Mouse (Mus musculus): ENCODE data around the gene Trim2. TPM values are rescaled to one million over a fixed set of nuclear protein-coding genes. Genes with fewer than 3 reads are reported as not detected.
A peak's percentile ranks its signal among the peaks of the same experiment; 100 is the strongest.

The Trim2 gene
- total RNA-seq (2017) = 1.7 and 3.0 TPM in 2 replicates

DNA sequence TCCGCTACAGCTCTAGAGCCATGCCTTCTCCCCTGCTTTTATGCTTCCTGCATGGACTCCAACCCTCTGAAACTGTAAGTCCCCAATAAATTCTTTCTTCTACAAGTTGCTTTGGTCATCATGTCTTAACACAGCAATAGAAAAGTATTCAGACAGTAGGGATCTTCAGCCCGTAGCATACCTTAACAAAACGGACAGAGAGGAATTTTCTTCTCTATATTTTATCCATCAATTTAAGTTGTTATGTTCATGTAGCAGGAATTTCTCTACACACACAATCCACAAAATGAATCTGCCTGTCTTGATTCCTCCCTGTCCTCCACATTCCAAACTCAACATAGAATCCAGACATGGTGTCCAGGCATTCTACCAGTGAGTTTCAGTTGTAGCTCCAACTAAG, at the start of gene Trim2:
Gene Trim2, minus strand, starts transcription at position 101 of the 400 bp plus-strand sequence.
- no peak for ATAC-seq (replicated peaks; ENCODE audit: low read depth, poor library complexity, severe bottlenecking)

DNA sequence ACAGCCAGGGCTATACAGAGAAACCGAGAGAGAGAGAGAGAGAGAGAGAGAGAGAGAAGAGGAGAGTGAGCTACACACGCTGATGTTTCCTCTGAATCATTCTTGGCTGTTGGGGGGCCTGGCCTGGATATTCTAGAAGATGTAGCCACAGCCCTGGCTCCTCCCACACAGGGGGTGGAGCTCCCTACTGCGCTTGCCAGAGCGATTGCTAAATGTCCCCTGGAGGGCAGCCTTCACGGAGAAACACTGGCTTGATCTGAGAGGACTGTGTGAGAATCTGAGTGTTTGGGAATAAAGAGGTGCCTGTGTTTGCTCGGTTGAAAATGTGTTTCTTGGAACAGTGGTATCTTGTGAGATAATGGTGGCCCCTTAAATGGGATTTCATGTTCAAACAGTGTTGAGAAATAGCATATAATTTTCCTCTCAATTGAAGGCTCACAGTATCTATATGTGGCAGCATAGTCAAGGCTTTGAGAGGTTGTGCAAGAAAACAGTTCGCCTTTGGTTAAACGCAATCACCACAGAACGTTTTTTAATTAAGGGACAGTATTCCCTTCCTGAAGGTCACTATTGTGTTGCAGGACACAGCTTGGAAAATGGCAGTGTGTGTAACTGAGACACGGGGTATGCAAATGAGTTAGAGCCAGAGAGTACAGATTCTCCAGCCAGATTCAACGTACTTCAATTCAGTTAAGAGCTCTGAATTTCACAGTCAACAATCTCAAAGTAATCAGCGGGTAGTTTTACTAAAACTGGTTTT, 49.4 kb upstream of the Trim2 start:
- ATAC-seq (replicated peaks; ENCODE audit: low read depth, poor library complexity, severe bottlenecking) = peak; percentile 88

DNA sequence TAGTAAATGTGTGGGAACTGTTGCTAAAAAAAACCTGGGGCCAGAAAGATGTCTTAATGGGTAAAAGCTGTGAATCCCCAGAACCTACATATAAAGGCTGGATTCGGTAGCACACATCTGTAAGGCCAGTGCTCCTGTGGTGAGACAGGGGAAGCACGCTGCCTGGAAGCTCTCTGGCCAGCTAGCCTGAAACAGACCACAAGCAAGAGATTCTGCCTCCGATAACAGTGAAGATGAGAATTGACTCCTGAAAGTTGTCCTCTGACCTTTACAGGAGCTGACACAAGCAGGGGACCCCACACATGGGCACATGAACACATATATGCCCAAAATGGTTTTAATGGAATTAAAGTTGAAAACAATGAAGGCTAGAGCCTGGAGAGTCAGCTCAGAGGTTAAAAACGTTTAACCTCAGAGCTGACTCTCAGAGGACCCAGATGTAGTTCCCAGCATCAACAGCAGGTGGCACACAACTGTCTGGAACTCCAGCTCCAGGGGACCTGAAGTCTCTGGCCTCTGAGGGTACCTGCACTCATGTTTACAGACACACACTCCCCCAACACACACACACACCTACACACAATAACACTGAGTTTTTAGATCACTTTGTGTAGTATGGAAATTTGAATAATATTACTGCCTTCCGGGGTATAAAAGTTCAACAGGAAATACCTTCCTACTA, 45.8 kb upstream of the Trim2 start:
- ATAC-seq (replicated peaks; ENCODE audit: low read depth, poor library complexity, severe bottlenecking) = peak; percentile 54

DNA sequence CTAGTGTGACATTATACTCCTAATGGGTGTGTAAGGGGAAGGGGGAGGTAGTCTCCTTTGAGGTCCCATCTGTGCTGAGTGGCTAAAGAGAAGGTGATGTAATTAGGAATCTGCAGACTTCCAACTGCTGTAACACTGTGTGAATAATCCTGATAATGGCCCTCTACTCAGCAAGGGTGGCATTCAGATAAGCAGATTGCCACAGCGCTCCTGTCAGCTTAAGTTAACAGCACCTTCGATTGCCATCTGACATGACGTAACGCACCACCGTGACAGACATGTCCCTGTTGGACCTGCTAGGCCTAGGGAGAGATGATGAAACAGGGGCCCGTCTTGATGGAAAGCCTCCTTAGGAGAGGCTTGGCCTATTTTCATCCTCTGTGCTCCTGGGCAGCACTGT, 43.6 kb upstream of the Trim2 start:
- ATAC-seq (replicated peaks; ENCODE audit: low read depth, poor library complexity, severe bottlenecking) = peak; percentile 23; the same call in 1 of the 2 replicates

DNA sequence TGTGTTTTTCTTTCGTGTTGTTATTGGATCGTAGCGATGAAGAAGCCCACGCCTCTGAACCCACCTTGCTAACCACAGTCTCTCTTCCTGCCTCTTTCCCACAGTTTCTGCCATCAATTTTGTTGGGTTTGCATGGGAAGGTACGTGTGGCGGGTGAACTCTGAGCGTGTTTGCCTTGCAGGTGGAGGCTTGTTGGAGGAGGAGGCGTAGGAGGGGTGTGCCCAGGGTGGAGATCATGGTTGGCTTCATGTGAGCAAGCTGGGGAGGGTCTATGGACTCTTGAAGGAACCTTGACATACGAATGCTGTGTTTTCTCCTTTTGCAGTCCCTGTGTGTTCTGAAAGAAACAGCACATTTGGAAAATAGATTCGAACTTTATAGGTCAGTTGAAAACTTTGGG, 43.1 kb upstream of the Trim2 start:
- no peak for ATAC-seq (replicated peaks; ENCODE audit: low read depth, poor library complexity, severe bottlenecking)

DNA sequence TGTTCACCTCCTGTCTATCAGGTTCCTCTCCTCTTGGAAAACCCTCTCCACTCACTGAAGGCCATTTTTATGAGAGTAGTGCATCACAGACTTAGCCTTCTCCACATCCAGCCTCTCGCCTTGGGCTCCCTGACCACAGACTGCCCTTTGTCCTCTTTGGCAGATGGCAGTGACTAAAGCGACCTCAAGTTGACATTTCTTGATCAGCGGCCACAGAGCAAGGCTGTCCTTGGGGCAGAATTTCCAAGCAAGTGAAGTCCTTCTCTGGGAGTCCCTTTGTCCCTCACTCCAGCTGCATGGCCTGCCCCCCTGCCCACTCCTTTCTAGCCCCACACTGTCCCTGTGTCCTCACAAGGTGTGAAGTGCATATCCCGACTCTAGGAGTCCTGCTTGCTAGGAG, 40.7 kb upstream of the Trim2 start:
- no peak for ATAC-seq (replicated peaks; ENCODE audit: low read depth, poor library complexity, severe bottlenecking)

DNA sequence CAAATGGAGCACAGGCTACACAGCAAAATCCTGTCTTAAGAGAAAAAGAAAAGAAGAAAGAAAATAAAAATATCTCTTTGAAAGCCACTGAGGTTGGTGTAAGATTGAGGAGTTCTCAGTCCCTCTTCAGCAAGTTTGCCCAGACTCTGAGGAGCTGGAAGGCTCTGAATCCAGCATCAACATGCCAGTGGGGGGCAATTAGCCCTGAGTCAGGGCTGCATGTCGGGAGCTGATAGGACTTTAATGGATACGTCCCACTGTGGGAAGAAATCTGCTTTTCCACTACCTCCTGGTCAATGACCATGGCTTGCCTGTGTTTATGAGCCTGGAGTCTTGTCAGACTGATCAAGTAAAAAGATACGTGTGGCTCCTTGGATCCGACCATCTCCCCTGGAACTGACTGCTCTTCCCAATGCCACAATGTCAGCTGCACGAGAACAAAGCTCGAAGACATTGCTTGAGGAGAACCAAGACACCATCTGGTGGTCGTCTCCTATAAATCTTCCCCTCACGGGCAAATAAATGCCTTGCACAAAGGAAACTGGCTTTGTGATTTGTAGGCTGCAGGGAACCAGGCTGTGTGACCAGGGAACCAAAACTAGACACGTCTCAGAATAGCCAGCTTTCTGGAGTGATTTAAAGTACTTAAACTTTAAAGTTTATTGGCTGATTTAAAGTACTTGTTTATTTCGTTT, 39.9 kb upstream of the Trim2 start:
- no peak for ATAC-seq (replicated peaks; ENCODE audit: low read depth, poor library complexity, severe bottlenecking)

DNA sequence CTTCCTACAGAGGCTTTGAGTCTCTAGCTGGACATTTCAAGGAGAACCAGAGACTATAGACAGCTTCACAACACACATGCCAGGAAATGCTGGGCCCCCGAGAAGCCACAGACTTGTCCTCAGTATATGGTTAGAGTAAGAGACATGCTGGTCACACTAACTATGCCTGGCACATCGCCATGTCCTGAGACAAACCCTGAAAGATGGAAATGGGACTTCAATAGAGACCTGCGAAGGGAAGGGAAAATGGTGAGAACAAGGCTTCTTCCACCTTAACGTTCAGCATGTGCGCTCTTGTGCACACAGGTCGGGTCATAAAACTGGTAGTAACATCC, 38.9 kb upstream of the Trim2 start:
- ATAC-seq (replicated peaks; ENCODE audit: low read depth, poor library complexity, severe bottlenecking) = peak; percentile 30; the same call in 1 of the 2 replicates

DNA sequence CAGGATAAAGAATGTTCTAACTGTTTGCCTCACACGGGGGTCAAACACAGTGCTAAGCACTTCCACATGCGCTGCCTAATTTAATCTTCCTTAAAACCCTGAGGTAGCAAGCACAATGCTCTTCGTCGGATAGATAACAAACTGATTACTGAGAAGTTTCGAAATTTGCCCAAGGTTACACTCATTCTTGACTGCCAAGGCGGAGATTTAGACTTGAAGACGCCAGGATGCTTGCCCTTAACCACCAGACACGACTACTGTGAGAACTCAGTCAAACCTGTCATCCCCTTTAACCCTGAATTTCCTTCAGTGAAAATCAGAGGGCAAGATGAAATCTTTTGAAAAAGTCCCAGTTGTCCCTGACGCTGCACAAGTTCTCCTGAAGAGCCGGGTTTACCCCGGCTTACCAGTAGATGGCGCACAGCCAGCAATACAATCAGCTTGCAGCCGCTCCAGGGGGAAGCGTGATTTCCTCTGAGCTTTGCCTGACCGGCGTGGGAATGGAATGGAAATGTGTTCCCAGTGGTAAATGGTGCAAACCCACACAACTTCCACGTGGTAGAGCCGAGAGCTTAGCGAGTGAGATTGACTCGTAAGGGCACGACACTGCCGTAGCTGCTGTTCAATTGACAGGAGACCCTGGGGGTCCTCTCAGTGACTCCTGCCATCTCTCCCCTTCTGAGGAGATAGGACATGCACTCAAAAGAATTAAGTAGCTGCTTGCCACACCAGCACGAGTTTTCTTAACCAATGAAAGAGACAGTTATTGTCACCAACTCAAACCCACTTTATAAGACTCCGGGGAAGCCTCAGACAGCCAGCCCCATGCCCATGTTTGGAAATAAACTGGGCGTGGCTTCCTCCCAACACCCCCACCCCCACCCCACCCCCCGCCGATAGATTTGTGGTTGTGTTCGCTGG, 38.3 kb upstream of the Trim2 start:
- peak; percentile 74 for ATAC-seq (replicated peaks; ENCODE audit: low read depth, poor library complexity, severe bottlenecking)

DNA sequence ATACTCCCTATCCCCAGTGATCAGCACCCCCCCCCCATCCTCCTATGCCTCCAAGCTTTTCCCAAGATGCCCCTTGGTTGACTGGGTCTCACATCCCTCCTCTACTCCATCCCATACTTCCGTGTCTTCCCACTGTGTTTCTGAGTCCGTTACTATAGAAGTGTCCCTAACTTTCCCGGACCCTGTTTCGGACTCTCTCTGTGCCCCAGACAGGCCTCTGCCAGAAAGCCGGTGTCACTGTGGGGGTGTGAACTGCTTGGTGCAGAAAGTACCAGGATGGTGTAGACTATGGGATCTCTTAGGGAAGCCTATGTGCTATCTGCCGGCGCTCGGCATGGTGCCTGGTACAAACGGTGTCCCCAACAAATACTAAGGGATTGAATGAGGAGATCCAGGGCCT, 36.4 kb upstream of the Trim2 start:
- ATAC-seq (replicated peaks; ENCODE audit: low read depth, poor library complexity, severe bottlenecking) = no peak

DNA sequence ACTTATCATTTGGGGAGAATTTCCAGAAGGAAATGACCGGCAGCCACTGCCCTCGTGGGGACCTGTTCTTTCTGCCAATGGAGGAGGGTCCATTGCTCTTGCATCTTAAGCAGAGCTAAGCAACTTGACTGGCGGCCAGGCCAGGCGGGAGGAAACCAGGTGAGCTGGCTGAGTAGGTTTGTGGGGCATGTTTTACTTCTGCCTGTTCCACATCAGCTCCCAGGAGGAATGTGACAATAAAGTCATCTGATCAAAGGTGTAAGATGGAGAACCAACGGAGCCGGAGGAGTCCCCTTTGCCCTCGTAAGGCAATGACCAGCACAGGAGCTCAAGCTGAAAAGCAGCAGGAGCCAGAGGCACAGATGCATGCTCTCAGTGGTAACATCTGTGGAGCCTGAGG, 35.1 kb upstream of the Trim2 start:
- no peak for ATAC-seq (replicated peaks; ENCODE audit: low read depth, poor library complexity, severe bottlenecking)

DNA sequence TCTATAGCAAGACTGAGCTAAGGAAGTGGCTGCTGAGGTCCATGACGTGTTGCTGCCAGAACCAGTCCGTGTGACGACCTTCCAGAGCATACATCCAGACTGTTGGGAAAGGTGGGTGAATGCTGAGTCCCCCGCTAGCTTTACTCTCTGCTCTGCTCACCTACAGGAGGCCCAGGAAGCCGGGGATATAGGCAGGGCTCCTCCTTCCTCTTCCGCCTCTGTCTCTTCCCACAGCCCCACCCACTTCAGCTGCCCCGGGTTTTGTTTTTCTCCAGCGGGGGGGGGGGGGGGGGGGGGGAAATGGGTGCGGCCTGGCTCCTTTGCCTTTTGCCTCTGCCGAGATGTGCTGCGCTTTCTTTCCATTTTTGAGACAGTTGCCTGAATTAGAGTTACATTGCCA, 30.9 kb upstream of the Trim2 start:
- peak; percentile 67 for ATAC-seq (replicated peaks; ENCODE audit: low read depth, poor library complexity, severe bottlenecking)

DNA sequence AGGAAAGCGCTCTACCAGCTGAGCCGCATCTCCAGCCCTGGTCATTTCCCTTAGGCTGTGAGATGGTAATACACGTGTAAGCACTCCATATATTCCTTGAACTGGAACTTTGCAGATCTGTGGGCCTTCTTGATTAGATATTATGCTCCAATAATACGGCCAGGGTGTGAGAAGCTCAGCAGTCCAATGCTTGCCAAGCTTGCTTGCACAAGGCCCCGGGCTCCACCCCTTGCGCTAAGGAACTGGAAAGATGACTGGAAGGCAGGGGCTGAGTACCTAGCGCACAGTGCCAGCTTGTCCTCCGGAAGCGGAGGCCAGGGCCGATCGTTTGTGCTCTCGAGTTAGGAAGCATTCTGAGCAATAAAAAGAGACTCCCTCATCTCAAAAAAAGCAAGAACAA, 29.7 kb upstream of the Trim2 start:
- ATAC-seq (replicated peaks; ENCODE audit: low read depth, poor library complexity, severe bottlenecking) = no peak

DNA sequence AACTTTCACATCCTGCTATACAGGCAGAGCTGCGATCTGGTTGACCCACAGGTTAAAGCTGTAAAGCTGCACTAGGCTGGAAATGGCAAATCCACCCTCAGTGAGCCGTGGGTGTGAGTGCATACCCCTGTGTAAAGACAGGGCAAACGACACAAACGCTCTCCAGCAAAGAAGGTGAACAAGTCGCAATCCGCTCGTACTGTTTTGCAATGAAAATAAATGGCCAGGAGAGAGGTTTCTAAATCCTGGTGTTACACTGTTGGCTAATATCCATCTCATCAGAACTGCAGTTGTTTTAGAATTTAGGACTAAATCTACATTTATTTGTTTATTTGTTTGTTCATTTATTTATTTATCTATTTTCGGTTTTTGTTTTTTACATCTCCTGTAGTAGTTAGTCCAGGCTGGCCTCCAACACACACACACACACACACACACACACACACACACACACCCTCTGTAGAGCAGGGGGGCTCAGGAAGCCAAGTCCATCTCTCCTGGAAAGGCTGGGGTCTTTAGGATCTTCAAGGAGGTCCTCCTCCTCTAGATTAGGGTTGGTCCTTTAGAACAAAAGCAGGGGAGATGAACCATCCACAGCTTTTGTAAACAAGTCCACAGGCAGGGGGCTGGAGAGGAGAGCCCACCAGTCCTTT, 28.9 kb upstream of the Trim2 start:
- no peak for ATAC-seq (replicated peaks; ENCODE audit: low read depth, poor library complexity, severe bottlenecking)

DNA sequence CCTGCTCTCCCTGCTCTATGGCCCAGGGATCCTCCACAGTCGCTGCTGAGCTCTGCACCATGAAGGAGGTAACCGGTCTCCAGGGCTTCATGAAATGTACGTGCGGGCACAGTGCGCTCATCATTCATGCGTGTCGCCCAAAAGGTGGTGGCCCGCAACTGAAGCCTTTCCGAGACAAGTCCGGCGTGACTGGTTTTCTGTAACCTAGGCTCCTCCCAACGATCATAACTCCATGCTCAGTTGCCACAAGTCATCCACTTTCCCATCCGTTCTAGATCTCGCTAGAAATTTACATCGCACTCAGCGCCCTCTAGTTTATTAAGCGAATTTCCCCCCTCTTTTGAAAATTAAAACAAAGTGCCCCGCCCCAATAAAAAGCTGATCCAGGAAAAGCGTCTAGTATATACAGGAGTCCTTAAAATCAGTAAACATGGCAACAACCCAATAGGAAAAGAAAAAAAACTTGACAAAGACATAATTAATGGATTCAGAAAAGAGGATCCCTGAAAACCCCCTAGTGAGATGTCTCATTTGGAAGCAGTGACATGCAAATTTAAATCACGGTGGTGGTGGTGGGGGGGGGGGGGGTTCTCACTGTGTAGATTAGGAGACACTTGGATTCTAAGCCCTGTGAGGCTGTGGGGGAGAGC, 28.2 kb upstream of the Trim2 start:
- ATAC-seq (replicated peaks; ENCODE audit: low read depth, poor library complexity, severe bottlenecking) = no peak

DNA sequence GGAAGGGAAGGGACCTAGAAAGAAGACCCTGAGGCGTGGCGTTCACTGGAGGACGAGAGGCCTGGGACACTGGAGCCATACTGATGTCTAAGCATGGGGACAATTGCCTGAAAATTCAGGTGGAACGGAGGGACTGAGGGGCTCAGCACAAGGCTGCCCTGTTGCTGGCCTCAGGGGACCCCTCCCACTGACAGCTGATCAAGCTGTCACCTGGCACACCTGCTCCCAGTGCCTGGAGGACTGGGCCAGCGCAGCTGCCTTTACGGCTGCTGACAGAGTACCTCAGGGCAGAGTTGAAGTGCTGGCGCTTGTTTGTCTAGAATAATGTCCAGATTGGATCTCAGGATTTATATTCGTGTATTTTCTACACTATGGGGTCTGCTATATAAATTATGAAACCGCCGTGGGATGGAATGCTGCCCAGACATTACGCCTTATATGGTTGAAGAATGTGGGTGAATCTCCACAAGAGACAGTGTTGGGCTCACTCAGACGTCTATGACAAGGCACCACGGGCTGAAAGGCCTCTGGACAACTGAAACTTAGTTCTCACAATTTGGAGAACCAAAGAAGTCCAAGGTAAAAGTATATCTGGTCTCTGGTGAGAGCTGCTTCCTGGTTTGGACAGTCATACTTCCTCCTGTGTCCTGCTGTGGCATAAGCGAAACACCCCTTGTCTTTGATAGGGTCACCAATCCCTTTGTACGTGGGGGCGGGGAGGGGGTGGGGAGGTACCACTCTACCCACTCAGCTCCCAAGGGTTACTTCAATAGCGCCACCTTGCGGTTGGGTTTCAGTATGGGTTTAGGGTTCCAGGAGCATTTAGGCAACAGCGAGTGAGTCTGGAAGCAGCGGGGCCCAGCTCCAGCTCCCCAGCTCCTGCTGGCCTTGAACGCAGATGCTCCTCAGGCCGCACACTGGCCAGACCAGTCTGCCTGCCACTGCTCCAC, 27.0 kb upstream of the Trim2 start:
- peak; percentile 67 for ATAC-seq (replicated peaks; ENCODE audit: low read depth, poor library complexity, severe bottlenecking)

DNA sequence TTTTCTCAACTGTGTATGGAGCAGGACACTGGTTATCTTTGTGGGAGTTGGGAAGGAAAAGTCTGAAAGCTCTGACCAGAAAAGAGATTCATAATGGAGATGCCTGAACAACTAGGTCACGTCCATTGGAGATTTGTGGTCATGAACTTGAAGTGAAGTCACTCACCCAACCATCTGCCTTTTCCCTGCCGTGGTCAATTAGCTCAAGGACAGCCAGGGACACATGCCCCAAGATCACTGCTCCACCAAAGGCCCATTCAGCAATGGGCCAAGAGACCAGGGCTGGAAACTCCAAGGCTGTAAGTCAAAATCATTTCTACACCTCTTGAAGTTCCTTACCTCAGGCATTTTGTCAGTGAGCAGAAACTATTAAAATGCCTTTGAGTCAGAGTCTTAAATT, 23.5 kb upstream of the Trim2 start:
- no peak for ATAC-seq (replicated peaks; ENCODE audit: low read depth, poor library complexity, severe bottlenecking)

DNA sequence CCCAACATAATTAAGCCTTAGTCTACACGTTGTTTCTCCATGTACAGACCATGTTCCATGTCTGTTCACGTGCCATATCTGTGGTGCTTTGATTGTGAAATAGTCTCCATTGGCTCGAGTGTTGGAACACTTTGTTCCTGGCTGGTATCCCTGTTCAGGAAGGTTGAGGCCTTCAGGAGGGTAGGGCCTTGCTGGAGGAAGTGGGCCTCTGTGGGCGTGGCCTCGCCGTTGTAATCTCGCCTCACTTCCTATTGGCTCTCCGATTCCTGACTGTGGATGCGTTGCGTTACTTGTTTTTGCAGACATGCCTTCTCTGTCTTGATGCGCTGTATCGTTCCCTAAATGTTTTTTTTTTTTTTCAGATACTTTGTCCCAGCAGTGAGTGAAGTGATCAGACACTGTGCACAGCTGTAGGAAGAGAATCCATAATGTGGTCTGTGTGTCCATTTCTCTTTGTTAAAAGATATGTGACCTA, 18.3 kb upstream of the Trim2 start:
- ATAC-seq (replicated peaks; ENCODE audit: low read depth, poor library complexity, severe bottlenecking) = 0 out of 2 replicates have a peak, but pooled peaks have one; percentile 48
